Mouse (Mus musculus): ENCODE data around the gene Bnc2.

- TF ChIP-seq CTCF (IDR thresholded peaks at IDR 0.05; ENCODE audit: borderline replicate concordance, control insufficient read depth, extremely low read depth, insufficient read depth, low read length, poor library complexity), result no peak
- no peak for TF ChIP-seq POLR2A (IDR thresholded peaks at IDR 0.05; ENCODE audit: control insufficient read depth, extremely low read depth, insufficient read depth, low read length, poor library complexity)
Observed at GRCm38 (mm10) chr4:84707961-84708360, 32.9 kb upstream of the Bnc2 start.

Data from thymus, adult 2 months (tissue).